Comparison of ENCODE assay signal across 9 mouse cellular contexts in the genomic region with DNA sequence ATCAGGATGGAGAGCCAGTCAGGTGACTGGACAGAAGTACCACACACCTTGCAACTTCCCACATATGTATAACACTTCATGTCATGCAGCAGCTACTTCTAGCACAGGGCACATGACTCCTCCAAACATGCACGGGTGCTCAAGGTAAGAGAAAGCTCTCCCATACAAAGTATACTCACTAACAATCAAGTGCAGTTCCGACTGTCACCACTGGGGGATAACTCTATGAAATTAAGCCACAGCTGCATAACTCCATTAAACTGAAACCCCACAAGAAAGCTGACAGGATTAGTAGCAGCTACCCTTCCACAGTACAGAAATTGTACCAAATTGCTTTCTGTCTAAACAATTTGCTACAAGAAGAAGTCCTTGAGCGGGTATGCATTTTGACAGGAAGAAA.
A peak's percentile ranks its signal among the peaks of the same experiment; 100 is the strongest.
DNase-seq lines count a peak whose midpoint lies in the region; ATAC-seq and TF ChIP-seq lines count a peak whose summit lies in the region.
"Had no signal": no experiment of that assay in that cellular context is flagged by ENCODE, and none has a peak within 500 bp of the region (broad histone marks: within the 10 kb centered on the region; RNA-seq: fewer than 3 reads in every experiment).

No protein-coding gene starts in this region.

- no peaks in the 10 kb centered on the region for H3K9me3 ChIP-seq in forebrain, postnatal 0 days (ENCODE audit: low read length)
- no peaks in the 10 kb centered on the region for H3K9me3 ChIP-seq in forebrain, embryonic 14.5 days (replicated peaks; ENCODE audit: control insufficient read depth, low read length)
- H3K9me3 ChIP-seq: embryonic facial prominence, embryonic 13.5 days had no signal

- H3K4me3 ChIP-seq in forebrain, postnatal 0 days (ENCODE audit: low read depth, low read length), result no peak overlapping the region
- H3K4me3 ChIP-seq in forebrain, embryonic 14.5 days (ENCODE audit: low read depth, low read length), result no peak overlapping the region
- H3K4me3 ChIP-seq: embryonic facial prominence, embryonic 13.5 days had no signal

- TF ChIP-seq CTCF in forebrain, postnatal 0 days (IDR thresholded peaks at IDR 0.05; ENCODE audit: low read depth), result peak; percentile 46

- no peak for ATAC-seq in forebrain, postnatal 0 days
- ATAC-seq in forebrain, embryonic 14.5 days, result no peak

- 91% methylated on average over 3 of the region's 3 CpGs for WGBS in forebrain, postnatal 0 days
- 97% methylated on average over 3 of the region's 3 CpGs for WGBS in forebrain, embryonic 14.5 days

- no peak overlapping the region for H3K4me2 ChIP-seq in forebrain, postnatal 0 days (ENCODE audit: low read depth)
- H3K4me2 ChIP-seq in forebrain, embryonic 14.5 days (ENCODE audit: low read length), result no peak overlapping the region
- H3K4me2 ChIP-seq: embryonic facial prominence, embryonic 13.5 days had no signal

- H3K4me1 ChIP-seq in forebrain, postnatal 0 days (ENCODE audit: insufficient read depth), result no peaks in the 10 kb centered on the region; the same call in 1 of the 2 replicates
- no peaks in the 10 kb centered on the region for H3K4me1 ChIP-seq in forebrain, embryonic 14.5 days (ENCODE audit: control insufficient read depth, insufficient read depth, low read length)

- no peak overlapping the region for H3K9ac ChIP-seq in forebrain, postnatal 0 days
- H3K9ac ChIP-seq in forebrain, embryonic 14.5 days (ENCODE audit: low read length), result no peak overlapping the region
- H3K9ac ChIP-seq: embryonic facial prominence, embryonic 13.5 days had no signal

- no peaks in the 10 kb centered on the region for H3K36me3 ChIP-seq in forebrain, postnatal 0 days (ENCODE audit: insufficient read depth)
- H3K36me3 ChIP-seq in forebrain, embryonic 14.5 days (ENCODE audit: control insufficient read depth, insufficient read depth, low read length), result 0 out of 2 replicates have a peak, but pooled peaks cover 3% of the 10 kb centered on the region

- no peaks in the 10 kb centered on the region for H3K27me3 ChIP-seq in forebrain, postnatal 0 days (ENCODE audit: insufficient read depth, low read length)
- H3K27me3 ChIP-seq in forebrain, embryonic 14.5 days (replicated peaks; ENCODE audit: control insufficient read depth, insufficient read depth, low read length), result no peaks in the 10 kb centered on the region
- H3K27me3 ChIP-seq: embryonic facial prominence, embryonic 13.5 days had no signal

- intact Hi-C loops in left cerebral cortex, postnatal 4 days (cut with DNase I), result no loop called here
- intact Hi-C loops in left cerebral cortex, postnatal 25 days (cut with DNase I), result no loop called here

- no peak for DNase-seq in forebrain, postnatal 0 days
- no peak for DNase-seq in forebrain, embryonic 14.5 days (ENCODE audit: low spot score)
- peak; percentile 20 for DNase-seq in left cerebral cortex, postnatal 4 days
- no peak for DNase-seq in left cerebral cortex, postnatal 25 days (ENCODE audit: low spot score in 2 of 2)
- DNase-seq in R1 (ENCODE audit: low read depth, low spot score), result peak; percentile 71
- DNase-seq in lung, postnatal 36 days, result peak; percentile 52
- DNase-seq in frontal cortex, postnatal 25 days (ENCODE audit: low spot score in 2 of 2), result no peak
- DNase-seq in urinary bladder, postnatal 36 days (ENCODE audit: low spot score in 2 of 2), result no peak

- H3K27ac ChIP-seq in forebrain, postnatal 0 days (ENCODE audit: low read depth, low read length), result no peak overlapping the region
- no peak overlapping the region for H3K27ac ChIP-seq in forebrain, embryonic 14.5 days (ENCODE audit: low read depth, low read length)
- H3K27ac ChIP-seq: embryonic facial prominence, embryonic 13.5 days had no signal

Comparison
In these comparisons a context has a peak if more than half of its experiments do, and no peak if none do; other contexts are left out.
1. DNase-seq: peak in left cerebral cortex, postnatal 4 days (single experiment), R1 (single experiment) and lung, postnatal 36 days (single experiment); none in forebrain, postnatal 0 days (single experiment), forebrain, embryonic 14.5 days (single experiment), left cerebral cortex, postnatal 25 days (0 of 2), frontal cortex, postnatal 25 days (0 of 2) and urinary bladder, postnatal 36 days (0 of 2).